Mouse (Mus musculus): ENCODE data around the gene Cdrt4.

DNA sequence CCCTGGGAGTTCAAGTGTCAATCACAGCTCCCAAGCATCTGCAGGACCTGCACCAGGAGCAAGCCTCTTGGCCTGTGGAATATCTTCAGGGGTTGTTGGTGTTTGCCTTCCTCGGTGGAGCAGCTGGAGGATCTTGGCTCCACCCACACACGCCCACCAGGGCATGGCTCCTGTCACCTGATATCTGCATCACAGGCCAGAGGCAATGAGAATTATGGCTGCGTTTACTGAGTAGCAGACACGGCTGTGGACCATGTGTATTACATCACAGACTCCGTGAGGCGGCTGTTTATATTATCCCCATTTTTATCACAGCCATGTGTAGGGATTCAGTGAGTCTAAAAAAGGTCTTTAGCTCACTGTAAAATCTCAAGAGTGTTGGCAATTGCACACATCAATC is 53.6 kb downstream of the Cdrt4 start:
- TF ChIP-seq POLR2A (IDR thresholded peaks at IDR 0.05; ENCODE audit: extremely low read depth, insufficient read depth, low read length) = no peak
- TF ChIP-seq CTCF (IDR thresholded peaks at IDR 0.05; ENCODE audit: low read depth, low read length) = no peak
